Mouse (Mus musculus) spleen, adult 2 months (tissue): ENCODE results near the gene Scfd2. TPM values are rescaled to one million over a fixed set of nuclear protein-coding genes. Genes with fewer than 3 reads are reported as not detected.

Source experiments
- DNase-seq, 2 experiments: peaks; one replicate each; pipeline versions ENCODE4 v3.0.0 to v3.0.0-alpha.2; 2012 to 2021; ENCODE audit warnings: low spot score in 2 of 2, low read depth in 1 of 2
- H3K27ac ChIP-seq: fragments of 200-500 bp; 2 replicates; pipeline ENCODE4 v1.5.1; 2012; ENCODE audit warnings: low read length, inconsistent platforms; ENCODE audit not compliant: insufficient read depth
- H3K27me3 ChIP-seq: fragments of 200-500 bp; 2 replicates; pipeline ENCODE4 v1.6.1; 2012; ENCODE audit warnings: mild to moderate bottlenecking, moderate library complexity, low read length, inconsistent platforms; ENCODE audit not compliant: control insufficient read depth, insufficient read depth
- H3K36me3 ChIP-seq: fragments of 200-500 bp; 2 replicates; pipeline ENCODE4 v1.6.1; 2012; ENCODE audit warnings: mild to moderate bottlenecking, low read length, inconsistent platforms; ENCODE audit not compliant: control insufficient read depth, insufficient read depth
- H3K4me1 ChIP-seq: fragments of 200-500 bp; 2 replicates; pipeline ENCODE4 v1.6.1; 2011; ENCODE audit warnings: inconsistent platforms; ENCODE audit not compliant: control insufficient read depth, insufficient read depth, insufficient read length
- H3K4me3 ChIP-seq: fragments of 200-500 bp; 2 replicates; pipeline ENCODE4 v1.5.1; 2011; ENCODE audit warnings: mild to moderate bottlenecking, inconsistent platforms; ENCODE audit not compliant: insufficient read depth, insufficient read length; ENCODE audit errors: extremely low read depth
- CTCF ChIP-seq: fragments of 200-500 bp; IDR thresholded peaks from 2 replicates; pipeline ENCODE4 v1.5.1; 2011; ENCODE audit warnings: mild to moderate bottlenecking, inconsistent platforms; ENCODE audit not compliant: insufficient read depth, insufficient read length, insufficient replicate concordance; ENCODE audit errors: extremely low read depth
- POLR2A ChIP-seq: fragments of 200-500 bp; IDR thresholded peaks from 2 replicates; pipeline ENCODE4 v1.6.1; 2011; ENCODE audit warnings: low read depth, low read length, inconsistent platforms
- WGBS: fragments of 180-500 bp; shearing (Covaris S2); methylation state at CpG from one replicate; pipeline ENCODE4 v1.1.7; 2018; 5-methylcytosine and 5-hydroxymethylcytosine counted together
- polyA plus RNA-seq: library from polyadenylated mRNA; depleted of rRNA; stranded (reverse); fragments of >200 nt; gene quantifications from 2 replicates; pipeline ENCODE4 v1.2.3, GENCODE M21; 2012

Scfd2 gene
- polyA plus RNA-seq, 1 experiment, result 9.5 TPM

DNA sequence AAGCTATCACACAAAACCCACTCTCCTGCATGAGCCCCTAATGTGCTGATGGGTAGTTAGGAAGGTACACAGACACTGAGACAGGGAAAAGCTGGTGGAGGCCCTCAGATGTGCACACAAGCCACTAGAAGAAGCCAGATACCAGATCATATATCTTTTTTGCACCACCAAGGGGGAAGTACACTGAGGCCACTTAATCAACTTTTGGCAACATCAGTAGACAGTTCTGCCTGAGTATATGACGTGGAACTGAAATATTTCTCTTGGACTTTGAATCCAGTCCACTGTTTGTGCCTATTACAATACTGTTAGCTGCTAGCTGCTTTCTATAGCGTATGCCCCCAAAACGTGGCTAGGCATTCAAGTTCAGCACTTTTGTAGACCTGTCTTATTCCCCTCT is 229.2 kb downstream of the Scfd2 start:
- Histone ChIP-seq H3K36me3 (no peaks in the 10 kb centered on the region), H3K4me1 (no peaks in the 10 kb centered on the region), H3K27me3 (no peaks in the 10 kb centered on the region), H3K4me3 (no peak overlapping the region), H3K27ac (no peak overlapping the region)
- no peak for TF ChIP-seq POLR2A
- TF ChIP-seq CTCF, result no peak
- no peak for DNase-seq
- 70% methylated on average over 3 of the region's 3 CpGs for WGBS

DNA sequence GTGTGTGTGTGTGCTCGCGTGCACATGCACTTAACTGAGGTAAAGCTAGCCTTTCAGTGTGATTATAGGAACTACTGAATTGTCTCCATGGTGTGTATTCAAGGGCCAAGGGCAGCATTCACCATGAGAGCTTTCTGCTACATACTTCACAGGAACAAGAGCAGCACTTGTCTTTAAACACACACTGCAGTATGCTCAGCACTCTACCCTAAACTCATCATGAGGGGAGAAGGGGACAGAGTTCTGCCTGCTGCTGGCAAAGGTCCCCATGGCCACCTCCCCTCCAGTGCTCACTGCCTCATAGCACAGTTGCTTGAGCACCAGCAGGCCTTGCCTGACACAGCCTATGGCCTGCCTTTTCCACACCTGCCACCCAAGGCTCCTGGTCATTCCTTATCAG is 230.1 kb downstream of the Scfd2 start:
- Histone ChIP-seq H3K27ac (no peak overlapping the region; the same call in 1 of the 2 replicates), H3K4me3 (no peak overlapping the region), H3K4me1 (no peaks in the 10 kb centered on the region), H3K36me3 (no peaks in the 10 kb centered on the region), H3K27me3 (no peaks in the 10 kb centered on the region)
- no peak for TF ChIP-seq CTCF
- no peak for TF ChIP-seq POLR2A
- no peak for DNase-seq
- 97% methylated on average over 2 of the region's 2 CpGs for WGBS

DNA sequence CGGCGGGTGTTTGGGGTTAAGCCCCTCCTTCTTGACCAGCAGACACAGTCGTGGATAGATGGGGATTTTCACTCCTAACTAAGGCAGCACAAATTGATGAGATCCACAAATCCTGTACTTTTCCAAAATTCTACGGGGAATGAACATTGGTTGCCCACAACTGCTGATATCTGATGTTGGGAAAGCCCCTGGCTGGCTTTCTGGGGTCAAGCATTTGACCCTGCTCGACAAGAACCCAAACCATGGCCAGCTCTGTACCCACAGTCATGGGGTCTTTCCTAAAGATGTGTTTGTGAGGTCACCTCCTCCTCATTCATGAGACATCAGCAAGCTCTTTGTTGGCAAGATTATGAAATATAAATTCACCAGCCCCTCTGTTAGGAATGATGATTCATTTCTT is 230.6 kb downstream of the Scfd2 start:
- no peak overlapping the region for H3K27ac ChIP-seq
- no peak overlapping the region for H3K4me3 ChIP-seq
- WGBS, result 78% methylated on average over 5 of the region's 5 CpGs
- no peak for DNase-seq
- H3K36me3 ChIP-seq, result no peaks in the 10 kb centered on the region
- no peaks in the 10 kb centered on the region for H3K4me1 ChIP-seq
- no peaks in the 10 kb centered on the region for H3K27me3 ChIP-seq
- TF ChIP-seq CTCF, result no peak
- TF ChIP-seq POLR2A, result no peak

DNA sequence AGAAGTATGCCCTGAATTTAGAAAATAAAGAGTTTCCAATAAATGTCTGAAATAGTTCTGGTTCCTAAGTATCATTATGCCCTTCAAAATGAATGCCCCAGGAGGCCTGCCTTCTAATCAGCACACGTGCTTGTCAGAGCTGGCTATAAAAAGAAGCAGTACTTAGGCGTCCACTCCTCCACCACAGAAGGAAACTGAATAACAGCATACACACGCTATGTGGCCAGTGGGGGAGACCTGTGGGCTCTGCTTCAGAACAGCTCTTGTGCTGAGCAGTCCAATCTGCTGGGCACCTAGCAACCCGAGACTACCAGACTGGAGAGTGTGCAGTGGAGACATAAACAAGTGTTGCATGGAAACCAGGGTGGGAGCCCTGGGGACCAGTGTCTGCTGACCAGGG is 231.4 kb downstream of the Scfd2 start:
- no peaks in the 10 kb centered on the region for H3K36me3 ChIP-seq
- no peak for DNase-seq
- H3K4me3 ChIP-seq, result no peak overlapping the region
- TF ChIP-seq POLR2A, result no peak
- no peaks in the 10 kb centered on the region for H3K27me3 ChIP-seq
- H3K4me1 ChIP-seq, result no peaks in the 10 kb centered on the region
- 48% methylated on average over 4 of the region's 4 CpGs for WGBS
- H3K27ac ChIP-seq, result no peak overlapping the region

DNA sequence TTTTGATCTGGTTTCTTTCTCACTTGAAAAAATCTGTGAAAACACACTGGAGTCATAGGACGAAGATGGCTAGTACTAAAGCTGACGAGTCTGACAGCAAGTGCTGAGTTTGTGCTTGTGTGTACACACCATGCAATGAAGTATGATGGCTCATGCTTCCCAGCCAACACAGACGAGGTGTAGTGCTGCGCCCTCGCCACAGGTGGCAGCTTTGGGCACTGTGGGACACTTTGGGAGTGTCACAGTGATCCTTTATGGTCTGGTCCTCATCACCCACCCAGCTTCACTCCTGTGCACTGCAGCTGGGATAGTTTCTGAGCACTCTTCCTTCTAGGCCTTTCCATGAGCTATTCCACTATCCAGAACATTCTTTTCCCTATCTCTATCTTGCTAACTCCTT is 234.4 kb downstream of the Scfd2 start:
- no peaks in the 10 kb centered on the region for H3K36me3 ChIP-seq
- TF ChIP-seq CTCF, result no peak
- TF ChIP-seq POLR2A, result no peak
- H3K27me3 ChIP-seq, result no peaks in the 10 kb centered on the region
- no peaks in the 10 kb centered on the region for H3K4me1 ChIP-seq
- H3K27ac ChIP-seq, result no peak overlapping the region
- DNase-seq, result no peak
- 82% methylated on average over 5 of the region's 5 CpGs for WGBS
- no peak overlapping the region for H3K4me3 ChIP-seq

DNA sequence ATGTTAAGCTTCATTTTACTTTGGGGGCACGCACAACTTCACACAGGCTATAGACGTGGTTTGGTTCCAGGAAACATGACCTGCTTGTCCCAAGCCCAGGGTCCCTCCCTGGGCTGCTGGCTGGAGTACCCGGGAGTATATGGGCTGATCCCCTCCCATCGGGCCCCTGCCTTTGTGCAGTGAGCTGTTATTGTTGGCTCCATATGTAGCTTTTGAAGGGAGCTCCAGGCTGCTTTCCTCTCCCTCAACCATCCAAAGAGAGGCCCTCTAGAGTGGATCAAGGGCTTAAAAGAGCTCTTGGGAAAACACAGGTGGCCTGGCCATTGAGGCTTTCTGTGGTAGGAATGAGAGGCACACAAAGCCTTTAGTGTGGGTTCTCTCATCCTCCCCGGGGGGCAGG is 235.5 kb downstream of the Scfd2 start:
- TF ChIP-seq POLR2A (no peak), CTCF (no peak)
- Histone ChIP-seq H3K27ac (no peak overlapping the region), H3K36me3 (no peaks in the 10 kb centered on the region), H3K4me3 (no peak overlapping the region), H3K4me1 (no peaks in the 10 kb centered on the region), H3K27me3 (no peaks in the 10 kb centered on the region)
- WGBS, result 71% methylated on average over 5 of the region's 5 CpGs
- no peak for DNase-seq

DNA sequence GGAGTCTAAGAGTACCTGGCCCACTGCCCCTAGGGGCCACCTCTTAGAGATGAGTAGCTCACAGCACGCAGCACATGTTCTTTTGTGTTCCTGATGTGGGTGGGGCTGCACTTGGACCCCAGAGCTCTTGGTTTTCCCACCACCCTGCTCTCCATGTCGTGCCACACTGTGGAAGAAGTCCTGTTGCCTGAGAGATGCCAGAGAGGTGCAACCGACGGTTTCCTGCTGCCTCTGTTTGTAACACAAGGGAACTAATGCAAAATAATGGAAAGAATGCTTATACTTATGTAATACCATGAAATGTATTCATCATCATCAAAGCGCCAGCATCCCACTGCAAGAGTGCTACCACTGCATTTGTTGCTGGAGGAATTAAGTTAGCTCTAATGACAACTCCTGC is 238.0 kb downstream of the Scfd2 start:
- H3K4me3 ChIP-seq, result no peak overlapping the region
- H3K27ac ChIP-seq, result no peak overlapping the region
- no peaks in the 10 kb centered on the region for H3K36me3 ChIP-seq
- TF ChIP-seq POLR2A, result no peak
- no peak for TF ChIP-seq CTCF
- H3K4me1 ChIP-seq, result no peaks in the 10 kb centered on the region
- 93% methylated on average over 5 of the region's 5 CpGs for WGBS
- H3K27me3 ChIP-seq, result no peaks in the 10 kb centered on the region
- DNase-seq, result no peak

DNA sequence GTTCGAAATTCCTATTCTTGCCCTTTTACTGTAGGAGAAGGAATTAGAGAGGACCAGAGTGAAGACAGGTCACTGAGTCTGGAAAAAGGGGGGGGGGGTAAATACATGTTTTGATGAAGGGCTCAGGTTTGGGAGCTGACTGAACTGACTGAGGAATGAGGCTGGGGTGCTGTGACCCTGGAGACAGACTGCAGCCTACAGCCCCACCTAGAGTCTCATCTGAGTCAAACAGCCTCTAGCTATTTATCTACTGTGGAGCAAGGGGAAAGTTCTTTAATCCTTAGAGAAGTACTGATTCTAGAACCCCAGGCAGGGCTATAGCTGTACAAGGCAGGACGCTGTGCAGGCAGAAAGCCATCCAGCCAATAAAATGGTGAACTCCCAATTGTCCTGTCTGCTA is 239.5 kb downstream of the Scfd2 start:
- Histone ChIP-seq H3K4me3 (no peak overlapping the region), H3K27me3 (no peaks in the 10 kb centered on the region), H3K4me1 (no peaks in the 10 kb centered on the region), H3K27ac (no peak overlapping the region), H3K36me3 (no peaks in the 10 kb centered on the region)
- DNase-seq, result no peak
- TF ChIP-seq CTCF (no peak), POLR2A (no peak)
- WGBS, result 95% methylated on average over 2 of the region's 2 CpGs
